Mouse (Mus musculus) lung, postnatal 0 days (tissue): Measurements from ENCODE around the gene Rph3al.

Source experiments
- CTCF ChIP-seq: IDR thresholded peaks from 2 replicates; pipeline ENCODE4 v1.5.1; 2016; ENCODE audit warnings: antibody characterized with exemption, mild to moderate bottlenecking
- EP300 ChIP-seq: IDR thresholded peaks from 2 replicates; pipeline ENCODE4 v1.6.1; 2016; ENCODE audit warnings: antibody characterized with exemption, mild to moderate bottlenecking, control low read depth

GRCm38 (mm10) chr11:75898532-75898931 is 39.7 kb downstream of the Rph3al start:
- TF ChIP-seq CTCF (no peak), EP300 (no peak)
